9 mouse cellular contexts compared by ENCODE assay signal in the genomic region with DNA sequence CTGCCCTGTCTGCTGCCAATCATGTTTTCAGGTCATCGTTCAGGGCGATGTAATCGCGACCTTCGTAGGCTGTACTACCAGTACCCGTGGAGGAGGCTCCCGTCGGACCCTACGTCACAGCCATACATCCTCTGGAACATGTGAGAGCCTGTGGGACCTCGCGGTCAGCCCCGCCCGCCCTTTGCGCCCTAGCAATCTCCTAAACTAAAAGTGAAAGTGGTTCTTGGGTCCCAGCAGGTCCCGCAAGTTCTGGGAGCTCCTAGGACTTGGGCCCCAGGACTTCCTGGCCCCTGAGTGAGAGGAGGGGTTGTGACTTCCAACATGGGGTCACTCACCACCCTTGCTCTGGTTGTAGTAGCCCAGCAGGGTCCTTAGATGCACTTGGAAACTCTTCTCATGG. TPM values are rescaled to one million over a fixed set of nuclear protein-coding genes. Genes with fewer than 3 reads are reported as not detected.
DNase-seq lines count a peak whose midpoint lies in the region; ATAC-seq and TF ChIP-seq lines count a peak whose summit lies in the region.
"Had no signal": no experiment of that assay in that cellular context is flagged by ENCODE, and none has a peak within 500 bp of the region (broad histone marks: within the 10 kb centered on the region; RNA-seq: fewer than 3 reads in every experiment).

No protein-coding gene starts in this region.

- 3% methylated on average over 15 of the region's 15 CpGs for WGBS in heart, adult 2 months
- 1% methylated on average over 15 of the region's 15 CpGs for WGBS in lung, postnatal 0 days

- H3K27ac ChIP-seq in heart, adult 2 months: no peak overlapping the region
- no peak overlapping the region for H3K27ac ChIP-seq in lung, postnatal 0 days (ENCODE audit: low read length)

- no peaks in the 10 kb centered on the region for H3K4me1 ChIP-seq in heart, adult 2 months (ENCODE audit: control insufficient read depth, insufficient read depth, low read length)
- peaks cover 4% of the 10 kb centered on the region; the same call in 1 of the 2 replicates for H3K4me1 ChIP-seq in lung, postnatal 0 days (ENCODE audit: insufficient read depth, low read depth, low read length)

- no peaks in the 10 kb centered on the region for H3K79me2 ChIP-seq in heart, adult 2 months (replicated peaks; ENCODE audit: control insufficient read depth, insufficient read depth, low read length)

- no peaks in the 10 kb centered on the region for H3K9me3 ChIP-seq in lung, postnatal 0 days (ENCODE audit: low read length)

- intact Hi-C loops in heart, adult 2 months (cut with DNase I): no loop called here
- intact Hi-C loops in left cerebral cortex, postnatal 36 days (cut with DNase I): no loop called here
- intact Hi-C loops in left cerebral cortex, postnatal 10 days (cut with DNase I): no loop called here

- peak overlapping the region; percentile 50 for H3K4me3 ChIP-seq in heart, adult 2 months
- peak overlapping the region; percentile 47 for H3K4me3 ChIP-seq in lung, postnatal 0 days (ENCODE audit: low read depth, low read length)

- peak; percentile 8 for DNase-seq in 3T3-L1 (ENCODE audit: low read depth, low spot score)
- DNase-seq in NIH3T3 (ENCODE audit: low read depth): peak; percentile 1
- peak; percentile 44 to 55 for DNase-seq in heart, adult 2 months
- DNase-seq in kidney, adult 8-10 months: peak; percentile 10 to 11
- DNase-seq in lung, postnatal 0 days (ENCODE audit: low spot score): peak; percentile 65
- no peak for DNase-seq in left cerebral cortex, postnatal 36 days (ENCODE audit: low spot score in 2 of 2)
- DNase-seq in left cerebral cortex, postnatal 10 days (ENCODE audit: extremely low spot score in 1 of 2, low spot score in 2 of 2): no peak

- H3K27me3 ChIP-seq in heart, adult 2 months (ENCODE audit: control insufficient read depth, insufficient read depth, low read length): peaks cover 4% of the 10 kb centered on the region
- H3K27me3 ChIP-seq in lung, postnatal 0 days (replicated peaks; ENCODE audit: insufficient read depth, low read length): 0 out of 2 replicates have a peak, but pooled peaks cover 7% of the 10 kb centered on the region

- peak; percentile 84 for ATAC-seq in lung, postnatal 0 days
- peak; percentile 72 for ATAC-seq in neutrophil, adult 5-6 weeks (ENCODE audit: extremely low read depth, insufficient number of reproducible peaks, low FRiP score, poor library complexity, severe bottlenecking)

- H3K4me2 ChIP-seq in lung, postnatal 0 days (replicated peaks; ENCODE audit: low read depth, low read length): peak overlapping the region; percentile 85

- H3K36me3 ChIP-seq in heart, adult 2 months (ENCODE audit: control insufficient read depth, insufficient read depth, low read length): no peaks in the 10 kb centered on the region
- H3K36me3 ChIP-seq in lung, postnatal 0 days (ENCODE audit: insufficient read depth, low read length): no peaks in the 10 kb centered on the region

- peak overlapping the region; percentile 66 for H3K9ac ChIP-seq in heart, adult 2 months (ENCODE audit: low read depth, low read length)
- H3K9ac ChIP-seq in lung, postnatal 0 days (replicated peaks; ENCODE audit: low read depth): peak overlapping the region; percentile 2; the same call in 1 of the 2 replicates

- TF ChIP-seq EP300 in heart, adult 2 months (IDR thresholded peaks at IDR 0.05; ENCODE audit: insufficient read depth, low read depth, low read length): no peak
- TF ChIP-seq EP300 in lung, postnatal 0 days (IDR thresholded peaks at IDR 0.05): no peak

- no peak for TF ChIP-seq CTCF in heart, adult 2 months (IDR thresholded peaks at IDR 0.05)
- no peak for TF ChIP-seq CTCF in lung, postnatal 0 days (IDR thresholded peaks at IDR 0.05)

- no peak for TF ChIP-seq POLR2A in heart, adult 2 months (IDR thresholded peaks at IDR 0.05; ENCODE audit: insufficient read depth, low read depth, low read length)

RNA-seq across cellular contexts. Expression of a gene that starts 15.4 kb away (rescaled TPM):
- not detected for total RNA-seq in heart, adult 2 months (2021)
- not detected in 2 replicates for polyA plus RNA-seq in heart, adult 2 months (2012; rRNA removed)
- 0.12 TPM in 2 replicates for polyA plus RNA-seq in lung, postnatal 0 days (2015; fragmentation: Nextera tagmentation; extraction: Ambion mirVana)
- total RNA-seq in neutrophil, adult 5-6 weeks (2017): not detected in 2 replicates
- not detected for total RNA-seq in left cerebral cortex, postnatal 36 days (2021)
- not detected for total RNA-seq in left cerebral cortex, postnatal 10 days (2021)
- polyA plus RNA-seq: brain, embryonic 14.5 days had no signal

RNA-seq across cellular contexts. Expression of a gene that starts 37.1 kb away (rescaled TPM):
- total RNA-seq in heart, adult 2 months (2021): under 1 TPM in 1 of 2 experiments, not detected in 1; 0.29 TPM
- not detected in 2 replicates for polyA plus RNA-seq in heart, adult 2 months (2012; rRNA removed)
- 6.7 and 9.6 TPM in 2 replicates for polyA plus RNA-seq in lung, postnatal 0 days (2015; fragmentation: Nextera tagmentation; extraction: Ambion mirVana)
- not detected in 2 replicates for total RNA-seq in neutrophil, adult 5-6 weeks (2017)
- total RNA-seq in left cerebral cortex, postnatal 36 days (2021): not detected
- not detected for total RNA-seq in left cerebral cortex, postnatal 10 days (2021)
- polyA plus RNA-seq: brain, embryonic 14.5 days had no signal

RNA-seq across cellular contexts. Expression of a gene that starts 52.4 kb away (rescaled TPM):
- 10 to 100 TPM; 35.5 to 43.8 TPM for total RNA-seq in heart, adult 2 months (2021)
- 49.8 and 59.1 TPM in 2 replicates for polyA plus RNA-seq in heart, adult 2 months (2012; rRNA removed)
- 129 and 146 TPM in 2 replicates for polyA plus RNA-seq in lung, postnatal 0 days (2015; fragmentation: Nextera tagmentation; extraction: Ambion mirVana)
- 26.3 and 30.1 TPM in 2 replicates for total RNA-seq in neutrophil, adult 5-6 weeks (2017)
- total RNA-seq in left cerebral cortex, postnatal 36 days (2021): 10 to 100 TPM; 35.7 to 39.5 TPM
- total RNA-seq in left cerebral cortex, postnatal 10 days (2021): 10 to 100 TPM; 43.0 to 51.8 TPM

Comparison
In these comparisons a context has a peak if more than half of its experiments do, and no peak if none do; other contexts are left out.
1. DNase-seq: peak in 3T3-L1 (single experiment), NIH3T3 (single experiment), heart, adult 2 months (2 of 2), kidney, adult 8-10 months (2 of 2) and lung, postnatal 0 days (single experiment); none in left cerebral cortex, postnatal 36 days (0 of 2) and left cerebral cortex, postnatal 10 days (0 of 2).